Mouse (Mus musculus): Measurements from ENCODE around the gene Mcpt9.
"Not testable (repeated sequence)": the region's sequence is repeated elsewhere in the genome, so short reads cannot be mapped to it uniquely, and the experiment has no call there.

Gene Mcpt9

DNA sequence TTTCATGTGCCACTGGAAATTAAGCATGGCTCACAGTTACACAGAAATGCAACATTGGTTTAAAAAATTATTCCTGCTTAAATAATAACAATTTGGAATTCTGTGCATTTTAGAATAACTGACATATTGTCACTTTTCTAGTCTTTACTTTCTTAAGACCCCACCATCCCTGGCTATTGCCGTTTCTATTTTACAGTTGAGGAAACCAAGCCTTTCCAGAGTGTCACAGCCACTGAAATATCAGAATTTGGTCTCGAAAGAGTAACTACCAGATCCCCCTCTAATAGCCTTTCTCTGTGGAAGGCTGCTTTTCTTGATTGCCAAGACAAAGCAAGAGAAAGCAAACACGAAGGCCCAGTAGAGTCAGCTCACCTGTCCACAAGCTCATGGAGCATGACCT lies at the start of gene Mcpt9:
TSS of gene Mcpt9 (minus strand) at position 101 of the 400 bp plus-strand sequence.
- not testable (repeated sequence) for DNase-seq (ENCODE audit: low spot score in 2 of 2)

DNA sequence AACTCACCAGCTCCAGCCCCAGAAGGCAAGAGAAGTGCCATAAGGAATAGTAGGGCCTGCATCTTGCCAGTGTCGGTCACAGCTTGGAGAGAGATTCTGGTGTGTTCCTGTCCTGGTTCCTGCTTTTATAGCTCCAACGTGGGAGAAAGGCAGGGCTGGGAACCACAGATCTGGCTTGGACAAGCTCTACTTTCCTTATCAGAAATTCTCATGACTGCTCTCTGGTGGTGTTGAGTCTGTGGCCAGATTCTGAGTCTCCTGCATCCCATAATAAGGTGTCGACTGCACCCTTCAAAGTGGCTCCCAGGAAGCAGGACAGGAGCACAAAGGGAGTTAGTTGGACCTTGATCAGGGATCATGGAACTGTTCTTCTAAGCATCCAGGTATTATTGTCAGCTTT lies 31.9 kb upstream of the Mcpt9 start, which contains the start of gene Mcpt4:
TSS of gene Mcpt4 (minus strand) at position 101 of the 400 bp plus-strand sequence.
- not testable (repeated sequence) for DNase-seq (ENCODE audit: low spot score in 2 of 2)

DNA sequence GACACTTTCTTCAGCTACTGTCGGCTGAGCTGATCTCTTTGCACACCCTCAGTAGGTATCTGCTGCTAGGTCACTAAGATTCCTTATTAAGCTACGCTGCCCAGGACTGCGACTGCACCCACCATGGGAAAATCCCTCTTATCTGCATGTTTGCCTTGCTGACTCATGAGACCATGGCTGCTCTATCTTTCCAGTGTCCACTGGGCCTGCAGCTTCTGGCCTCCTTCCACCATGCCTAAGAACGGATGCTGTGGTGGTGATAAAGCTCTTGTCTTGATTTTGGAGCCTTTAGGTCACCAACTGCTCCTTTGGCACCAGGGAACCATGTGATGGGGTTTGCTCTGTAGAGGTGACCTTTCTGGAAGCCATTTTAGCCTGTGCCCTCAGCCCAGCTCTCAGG lies 27.4 kb upstream of the Mcpt9 start:
- DNase-seq (ENCODE audit: low spot score in 2 of 2), result no peak

DNA sequence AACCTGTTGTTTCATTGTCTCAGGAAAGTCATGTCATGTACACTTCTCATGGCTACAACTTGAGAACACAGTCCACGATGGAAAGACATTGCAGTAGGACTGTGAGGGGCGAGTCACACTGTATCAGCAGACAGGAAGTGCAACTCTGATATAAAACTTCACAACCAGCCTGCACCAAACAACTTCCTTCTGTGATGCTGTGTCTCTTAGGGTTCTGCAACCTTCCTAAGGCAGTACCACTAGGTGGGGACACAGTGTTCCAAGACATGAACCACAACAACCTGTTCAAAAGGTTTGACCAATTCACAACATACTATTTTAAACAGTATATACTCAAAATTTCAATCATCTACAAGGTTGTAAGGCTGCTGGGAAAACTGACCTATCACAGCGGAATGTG lies 25.1 kb upstream of the Mcpt9 start:
- no peak for DNase-seq (ENCODE audit: low spot score in 2 of 2)

DNA sequence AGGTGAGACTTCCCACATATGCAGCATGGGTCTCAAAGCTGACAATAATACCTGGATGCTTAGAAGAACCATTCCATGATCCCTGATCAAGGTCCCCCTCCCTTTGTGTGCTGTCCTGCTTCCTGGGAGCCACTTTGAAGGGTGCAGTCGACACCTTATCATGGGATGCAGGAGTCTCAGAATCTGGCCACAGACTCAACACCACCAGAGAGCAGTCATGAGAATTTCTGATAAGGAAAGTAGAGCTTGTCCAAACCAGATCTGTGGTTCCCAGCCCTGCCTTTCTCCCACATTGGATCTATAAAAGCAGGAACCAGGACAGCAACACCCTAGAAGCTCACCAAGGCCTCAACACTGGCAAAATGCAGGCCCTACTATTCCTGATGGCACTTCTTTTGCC lies 11.5 kb upstream of the Mcpt9 start, which contains the start of gene Mcpt2:
TSS of gene Mcpt2 (plus strand) at position 250 of the 400 bp plus-strand sequence.
- not testable (repeated sequence) for DNase-seq (ENCODE audit: low spot score in 2 of 2)

DNA sequence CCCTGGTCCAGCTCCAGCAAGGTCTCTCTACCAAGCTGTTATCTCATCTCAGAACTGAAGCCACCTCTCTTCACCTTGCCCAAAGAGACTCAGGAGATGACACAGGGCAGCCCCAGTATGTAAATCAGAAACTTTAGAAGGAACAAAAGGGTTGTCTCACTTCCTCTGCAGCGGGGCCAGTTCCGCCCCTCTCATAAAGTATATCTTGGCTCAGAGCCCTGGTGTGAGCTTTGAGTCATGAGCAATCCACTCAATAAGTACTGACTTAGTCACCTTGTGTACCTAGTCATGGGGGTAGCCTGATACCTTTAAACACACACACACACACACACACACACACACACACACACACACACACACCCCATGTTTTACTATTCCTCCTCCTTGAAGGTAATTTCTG lies 4.1 kb upstream of the Mcpt9 start:
- DNase-seq (ENCODE audit: low spot score in 2 of 2), result no peak

DNA sequence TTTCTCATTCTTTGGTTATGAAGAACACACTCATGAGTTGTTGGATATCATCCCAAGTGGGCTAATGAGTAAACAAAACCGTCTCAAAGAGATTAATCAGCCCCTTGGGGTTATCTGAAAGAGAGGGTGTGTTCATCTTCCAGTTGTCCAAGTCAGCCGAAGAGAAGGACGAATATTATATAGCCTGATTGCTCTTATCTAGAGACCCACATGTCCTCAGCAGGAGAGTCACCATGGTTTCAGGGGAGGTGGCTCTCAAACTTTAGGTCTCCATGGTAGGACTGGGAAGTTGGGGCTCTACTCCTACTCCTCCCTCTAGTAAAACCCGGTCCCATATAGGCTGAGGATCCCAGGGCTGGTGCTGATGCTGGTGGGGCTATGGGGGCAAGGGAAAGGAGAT lies 9.0 kb downstream of the Mcpt9 start:
- DNase-seq (ENCODE audit: low spot score in 2 of 2), result not testable (repeated sequence)

DNA sequence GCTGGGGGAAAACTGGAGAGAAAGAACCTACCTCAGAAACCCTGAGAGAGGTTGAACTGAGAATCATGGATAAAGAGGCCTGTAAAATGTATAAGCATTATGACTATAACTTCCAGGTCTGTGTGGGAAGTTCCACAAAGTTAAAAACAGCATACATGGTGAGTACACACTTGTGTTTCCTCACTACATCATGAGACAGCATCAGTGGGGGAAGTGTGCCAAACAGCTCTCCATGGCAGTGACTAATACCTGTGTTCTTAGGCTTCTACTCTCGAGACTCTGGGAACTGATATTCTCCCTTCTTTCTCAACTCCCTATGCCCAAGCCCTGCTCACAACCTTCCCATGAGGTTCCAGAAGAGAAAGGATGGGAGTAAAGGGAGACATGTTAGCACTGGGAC lies 10.8 kb downstream of the Mcpt9 start:
- no peak for DNase-seq (ENCODE audit: low spot score in 2 of 2)

DNA sequence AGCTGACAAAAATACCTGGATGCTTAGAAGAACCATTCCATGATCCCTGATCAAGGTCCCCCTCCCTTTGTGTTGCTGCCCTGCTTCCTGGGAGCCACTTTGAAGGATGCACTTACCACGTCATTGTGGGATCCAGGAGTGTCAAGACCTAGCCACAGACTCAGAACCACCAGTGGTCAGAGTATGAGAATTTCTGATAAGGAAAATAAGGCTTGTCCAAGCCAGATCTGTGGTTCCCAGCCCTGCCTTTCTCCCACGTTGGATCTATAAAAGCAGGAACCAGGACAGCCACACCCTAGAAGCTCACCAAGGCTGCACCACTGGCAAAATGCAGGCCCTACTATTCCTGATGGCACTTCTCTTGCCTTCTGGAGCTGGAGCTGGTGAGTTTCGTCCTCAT lies 12.6 kb downstream of the Mcpt9 start, which contains the start of gene Mcpt1:
TSS of gene Mcpt1 (plus strand) at position 301 of the 400 bp plus-strand sequence.
- not testable (repeated sequence) for DNase-seq (ENCODE audit: low spot score in 2 of 2)

DNA sequence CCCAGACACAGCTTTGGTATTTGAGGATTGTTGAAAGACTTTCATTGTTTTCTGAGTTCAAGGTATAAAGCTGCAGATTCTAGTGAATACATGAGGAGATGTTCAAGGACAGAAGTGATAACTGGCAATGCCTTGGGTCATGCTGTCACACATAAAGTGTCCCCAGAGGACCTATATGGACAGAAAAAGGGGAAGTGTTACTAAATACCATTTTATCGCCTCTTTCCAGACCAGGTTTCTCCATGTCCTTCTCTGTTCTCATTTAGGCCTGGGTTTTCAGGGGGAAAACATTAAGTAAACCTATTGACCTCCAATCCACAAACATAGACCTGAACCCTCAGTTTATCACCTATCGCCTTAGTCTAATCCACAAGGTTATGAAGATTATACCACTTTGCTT lies 16.4 kb downstream of the Mcpt9 start:
- no peak for DNase-seq (ENCODE audit: low spot score in 2 of 2)

DNA sequence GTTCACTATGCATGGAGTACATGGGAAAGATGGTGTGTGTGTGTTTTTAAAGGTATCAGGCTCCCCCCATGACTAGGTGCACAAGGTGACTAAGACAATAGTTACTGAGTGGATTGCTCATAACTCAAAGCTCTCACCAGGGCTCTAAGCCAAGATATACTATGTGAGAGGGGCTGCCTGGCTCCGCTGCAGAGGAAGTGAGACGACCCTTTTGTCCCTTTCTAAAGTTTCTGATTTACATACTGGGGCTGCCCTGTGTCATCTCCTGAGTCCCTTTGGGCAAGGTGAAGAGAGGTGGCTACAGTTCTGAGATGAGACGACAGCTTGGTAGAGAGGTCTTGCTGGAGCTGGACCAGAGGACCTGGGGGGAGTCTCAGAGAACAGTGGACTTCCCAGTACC lies 17.1 kb downstream of the Mcpt9 start:
- no peak for DNase-seq (ENCODE audit: low spot score in 2 of 2)

DNA sequence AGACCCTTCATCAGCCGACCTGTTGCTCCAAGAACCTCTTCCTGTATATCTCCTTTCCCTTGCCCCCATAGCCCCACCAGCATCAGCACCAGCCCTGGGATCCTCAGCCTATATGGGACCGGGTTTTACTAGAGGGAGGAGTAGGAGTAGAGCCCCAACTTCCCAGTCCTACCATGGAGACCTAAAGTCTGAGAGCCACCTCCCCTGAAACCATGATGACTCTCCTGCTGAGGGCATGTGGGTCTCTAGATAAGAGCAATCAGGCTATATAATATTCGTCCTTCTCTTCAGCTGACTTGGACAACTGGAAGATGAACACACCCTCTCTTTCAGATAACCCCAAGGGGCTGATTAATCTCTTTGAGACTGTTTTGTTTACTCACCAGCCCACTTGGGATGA lies 42.8 kb downstream of the Mcpt9 start:
- not testable (repeated sequence) for DNase-seq (ENCODE audit: low spot score in 2 of 2)

Data from frontal cortex, postnatal 10 days (tissue).